Mouse (Mus musculus): ENCODE measurements around the gene Fmod. TPM values are rescaled to one million over a fixed set of nuclear protein-coding genes. Genes with fewer than 3 reads are reported as not detected.
A peak's percentile ranks its signal among the peaks of the same experiment; 100 is the strongest.

Gene Fmod
- total and polyA plus RNA-seq, 2 experiments from 2014 or later = 14.2 to 19.6 TPM

GRCm38 (mm10) chr1:134026741-134027140 lies 10.3 kb upstream of the Fmod start:
- H3K4me3 ChIP-seq (ENCODE audit: low read depth, low read length) = no peak overlapping the region
- H3K27ac ChIP-seq (ENCODE audit: low read depth, low read length) = 0 out of 2 replicates have a peak overlapping the region, but pooled peaks have one; percentile 21
- no peaks in the 10 kb centered on the region; the same call in 1 of the 2 replicates for H3K27me3 ChIP-seq (ENCODE audit: insufficient read depth, low read length)
- peak; percentile 82 for ATAC-seq
- no peaks in the 10 kb centered on the region for H3K4me1 ChIP-seq (ENCODE audit: insufficient read depth)
- H3K9me3 ChIP-seq (ENCODE audit: low read length) = no peaks in the 10 kb centered on the region
- H3K36me3 ChIP-seq (ENCODE audit: insufficient read depth) = no peaks in the 10 kb centered on the region
- WGBS = 63% methylated on average over 9 of the region's 9 CpGs
- no peak overlapping the region for H3K4me2 ChIP-seq (ENCODE audit: low read depth)
- TF ChIP-seq CTCF (IDR thresholded peaks at IDR 0.05; ENCODE audit: low read depth) = no peak
- peak; percentile 62 for DNase-seq
- no peak overlapping the region for H3K9ac ChIP-seq

DNA sequence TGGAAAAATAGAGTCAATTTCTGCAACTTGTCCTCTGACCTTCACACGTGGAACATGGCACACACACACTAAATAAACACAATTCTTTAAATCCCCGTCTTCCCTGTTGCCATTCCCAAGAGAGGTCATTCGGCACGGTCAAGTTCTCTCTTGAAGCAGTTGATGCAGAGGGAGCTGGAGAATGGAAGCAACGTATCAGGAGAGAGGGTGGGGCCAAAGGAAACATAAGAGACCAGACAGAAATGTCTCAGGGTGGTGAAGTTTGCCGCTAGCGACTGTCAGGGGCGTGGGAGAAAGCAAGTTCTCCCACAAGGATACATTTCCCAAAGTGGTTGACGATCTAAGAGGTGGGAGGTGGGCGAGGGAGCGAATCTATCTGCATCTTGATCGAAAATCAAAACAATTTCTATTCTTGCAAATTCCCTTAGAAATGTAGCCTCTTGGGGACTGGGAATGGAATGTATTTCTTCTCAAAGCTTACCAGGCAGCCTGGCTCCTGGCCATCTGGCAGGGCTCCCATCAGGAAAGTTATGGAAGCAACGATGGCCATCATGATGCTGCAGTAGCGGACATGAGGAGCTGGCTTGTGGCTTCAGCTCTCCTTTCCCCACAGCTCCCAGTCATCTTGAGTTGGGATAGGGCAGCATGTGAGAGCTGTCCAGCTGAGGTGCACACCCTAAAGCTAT lies 8.8 kb upstream of the Fmod start:
- Histone ChIP-seq H3K27me3 (ENCODE audit: insufficient read depth, low read length) (no peaks in the 10 kb centered on the region; the same call in 1 of the 2 replicates), H3K4me2 (ENCODE audit: low read depth) (no peak overlapping the region), H3K9me3 (ENCODE audit: low read length) (no peaks in the 10 kb centered on the region), H3K4me3 (ENCODE audit: low read depth, low read length) (no peak overlapping the region), H3K9ac (no peak overlapping the region), H3K36me3 (ENCODE audit: insufficient read depth) (no peaks in the 10 kb centered on the region), H3K27ac (ENCODE audit: low read depth, low read length) (no peak overlapping the region), H3K4me1 (ENCODE audit: insufficient read depth) (no peaks in the 10 kb centered on the region)
- DNase-seq = peak; percentile 60
- no peak for ATAC-seq
- WGBS = 74% methylated on average over 14 of the region's 14 CpGs
- no peak for TF ChIP-seq CTCF (IDR thresholded peaks at IDR 0.05; ENCODE audit: low read depth)

DNA sequence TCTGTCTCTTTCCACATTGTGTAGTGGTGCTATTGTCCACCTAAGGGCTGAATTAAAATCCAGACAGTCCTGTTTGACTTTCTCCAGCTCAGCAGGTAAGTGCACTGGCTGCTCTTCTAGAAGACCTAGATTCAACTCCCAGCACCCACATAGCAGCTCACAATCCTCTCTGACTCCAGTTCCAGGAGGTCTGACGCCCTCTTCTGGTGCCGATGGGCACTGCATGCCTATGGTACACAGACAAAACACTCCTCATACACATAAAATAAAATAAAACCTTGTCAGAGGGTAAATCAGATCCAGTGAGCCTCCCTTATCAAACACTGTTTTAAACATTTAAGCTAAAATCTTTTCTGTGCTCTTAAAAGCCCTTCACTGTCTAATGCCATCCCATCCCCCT lies 562 bp upstream of the Fmod start:
- Histone ChIP-seq H3K9me3 (ENCODE audit: low read length) (no peaks in the 10 kb centered on the region), H3K4me2 (ENCODE audit: low read depth) (no peak overlapping the region), H3K4me3 (ENCODE audit: low read depth, low read length) (no peak overlapping the region), H3K27ac (ENCODE audit: low read depth, low read length) (no peak overlapping the region), H3K9ac (no peak overlapping the region), H3K4me1 (ENCODE audit: insufficient read depth) (no peaks in the 10 kb centered on the region), H3K36me3 (ENCODE audit: insufficient read depth) (no peaks in the 10 kb centered on the region), H3K27me3 (ENCODE audit: insufficient read depth, low read length) (no peaks in the 10 kb centered on the region)
- TF ChIP-seq CTCF (IDR thresholded peaks at IDR 0.05; ENCODE audit: low read depth) = peak; percentile 39
- 77% methylated on average over 2 of the region's 2 CpGs for WGBS
- ATAC-seq = no peak
- no peak for DNase-seq

DNA sequence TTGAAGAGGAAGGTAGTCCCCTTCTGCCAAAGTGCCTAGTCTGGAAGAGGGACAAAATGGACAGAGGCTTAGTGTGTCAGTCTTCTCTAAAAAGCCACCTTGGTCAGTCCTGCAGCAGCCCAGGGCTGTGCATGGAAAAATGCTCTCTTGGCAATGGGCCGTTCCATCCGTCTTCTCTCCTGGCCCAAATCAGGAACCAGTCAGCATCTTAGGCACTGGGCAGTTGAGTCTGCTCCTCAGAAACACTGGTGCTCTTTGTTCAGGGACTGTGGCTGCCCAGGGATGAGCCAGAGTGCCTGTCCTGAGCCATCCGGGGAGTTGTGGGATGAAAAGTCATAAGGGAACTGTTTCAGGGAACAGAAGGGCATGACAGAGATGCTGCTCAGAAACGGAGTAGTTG lies 1.3 kb downstream of the Fmod start:
- 86% methylated on average over 4 of the region's 4 CpGs for WGBS
- no peak overlapping the region for H3K9ac ChIP-seq
- no peaks in the 10 kb centered on the region for H3K4me1 ChIP-seq (ENCODE audit: insufficient read depth)
- no peak overlapping the region for H3K4me2 ChIP-seq (ENCODE audit: low read depth)
- no peaks in the 10 kb centered on the region for H3K27me3 ChIP-seq (ENCODE audit: insufficient read depth, low read length)
- H3K9me3 ChIP-seq (ENCODE audit: low read length) = no peaks in the 10 kb centered on the region
- H3K27ac ChIP-seq (ENCODE audit: low read depth, low read length) = no peak overlapping the region
- ATAC-seq (no peak), DNase-seq (no peak)
- TF ChIP-seq CTCF (IDR thresholded peaks at IDR 0.05; ENCODE audit: low read depth) = no peak
- no peak overlapping the region for H3K4me3 ChIP-seq (ENCODE audit: low read depth, low read length)
- no peaks in the 10 kb centered on the region for H3K36me3 ChIP-seq (ENCODE audit: insufficient read depth)

DNA sequence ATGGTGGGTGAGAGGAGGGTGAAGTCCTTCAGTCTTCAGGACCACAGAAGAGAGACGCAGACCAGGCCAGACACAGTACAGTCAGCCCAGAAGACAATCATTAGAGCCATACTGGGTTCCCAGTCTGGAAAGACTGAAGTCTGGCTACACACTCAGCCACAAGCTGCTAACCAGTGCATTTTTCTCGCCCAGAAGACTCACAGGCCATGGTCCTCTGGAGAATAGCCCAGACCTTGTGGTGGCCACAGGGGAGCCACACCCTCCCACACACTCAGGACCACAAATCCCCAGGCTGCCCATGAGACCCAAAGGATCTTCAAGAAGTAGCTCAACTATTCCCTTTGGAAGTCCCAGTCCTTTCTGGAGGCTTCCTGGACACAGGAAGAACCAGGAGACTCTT lies 2.3 kb downstream of the Fmod start:
- no peak overlapping the region for H3K9ac ChIP-seq
- ATAC-seq (no peak), DNase-seq (no peak)
- H3K9me3 ChIP-seq (ENCODE audit: low read length) = no peaks in the 10 kb centered on the region
- H3K4me2 ChIP-seq (ENCODE audit: low read depth) = no peak overlapping the region
- 82% methylated on average over 2 of the region's 2 CpGs for WGBS
- H3K4me1 ChIP-seq (ENCODE audit: insufficient read depth) = no peaks in the 10 kb centered on the region
- H3K27ac ChIP-seq (ENCODE audit: low read depth, low read length) = no peak overlapping the region
- H3K36me3 ChIP-seq (ENCODE audit: insufficient read depth) = no peaks in the 10 kb centered on the region
- H3K4me3 ChIP-seq (ENCODE audit: low read depth, low read length) = no peak overlapping the region
- H3K27me3 ChIP-seq (ENCODE audit: insufficient read depth, low read length) = no peaks in the 10 kb centered on the region
- no peak for TF ChIP-seq CTCF (IDR thresholded peaks at IDR 0.05; ENCODE audit: low read depth)

- WGBS = 76% methylated on average over 2 of the region's 2 CpGs
Measured at GRCm38 (mm10) chr1:134041900-134042299, 4.8 kb downstream of the Fmod start.

DNA sequence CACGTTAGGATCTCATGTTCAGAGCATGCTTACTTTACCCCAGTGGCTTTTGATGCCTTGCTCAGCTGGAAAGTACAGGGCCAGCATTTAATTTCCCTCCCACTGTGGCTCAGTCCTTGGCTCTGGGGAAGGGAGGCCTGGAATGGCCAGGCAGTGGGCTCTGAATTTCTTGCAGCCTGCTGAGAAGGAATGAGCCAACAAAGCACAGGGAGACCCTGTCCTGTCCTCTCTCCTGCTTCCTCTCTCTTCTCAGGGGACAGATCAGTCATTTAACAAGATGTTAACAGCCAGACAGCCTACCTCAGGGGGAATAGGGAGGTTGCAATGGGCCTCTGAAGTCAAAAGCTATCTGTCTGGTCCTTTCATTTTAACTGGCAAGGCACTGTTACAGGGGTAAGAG lies 5.3 kb downstream of the Fmod start:
- 22% methylated on average over 1 of the region's 1 CpGs for WGBS
- ATAC-seq (no peak), DNase-seq (no peak)
- no peaks in the 10 kb centered on the region for H3K27me3 ChIP-seq (ENCODE audit: insufficient read depth, low read length)
- H3K9ac ChIP-seq = no peak overlapping the region
- no peak overlapping the region for H3K4me2 ChIP-seq (ENCODE audit: low read depth)
- H3K36me3 ChIP-seq (ENCODE audit: insufficient read depth) = no peaks in the 10 kb centered on the region
- H3K4me3 ChIP-seq (ENCODE audit: low read depth, low read length) = no peak overlapping the region
- TF ChIP-seq CTCF (IDR thresholded peaks at IDR 0.05; ENCODE audit: low read depth) = no peak
- no peak overlapping the region for H3K27ac ChIP-seq (ENCODE audit: low read depth, low read length)
- no peaks in the 10 kb centered on the region for H3K9me3 ChIP-seq (ENCODE audit: low read length)
- H3K4me1 ChIP-seq (ENCODE audit: insufficient read depth) = no peaks in the 10 kb centered on the region

More at GRCm38 (mm10) chr1:134041900-134042299, 4.8 kb downstream of the Fmod start:
- no peaks in the 10 kb centered on the region for H3K27me3 ChIP-seq (ENCODE audit: insufficient read depth, low read length)
- no peak overlapping the region for H3K4me2 ChIP-seq (ENCODE audit: low read depth)
- H3K4me1 ChIP-seq (ENCODE audit: insufficient read depth) = no peaks in the 10 kb centered on the region
- no peak overlapping the region for H3K9ac ChIP-seq
- no peak overlapping the region for H3K4me3 ChIP-seq (ENCODE audit: low read depth, low read length)
- ATAC-seq (no peak), DNase-seq (no peak)
- no peaks in the 10 kb centered on the region for H3K36me3 ChIP-seq (ENCODE audit: insufficient read depth)
- no peak overlapping the region for H3K27ac ChIP-seq (ENCODE audit: low read depth, low read length)
- no peak for TF ChIP-seq CTCF (IDR thresholded peaks at IDR 0.05; ENCODE audit: low read depth)
- no peaks in the 10 kb centered on the region for H3K9me3 ChIP-seq (ENCODE audit: low read length)
